22 mouse cellular contexts compared by ENCODE assay signal in genomic region chr12:56046050-56046449, GRCm38 (mm10).
"Had no signal": no experiment of that assay in that cellular context is flagged by ENCODE, and none has a peak within 500 bp of the region (broad histone marks: within the 10 kb centered on the region; RNA-seq: fewer than 3 reads in every experiment).

No protein-coding gene starts in this region.

- H3K27me3 ChIP-seq: forebrain, embryonic 15.5 days; heart, embryonic 13.5 days; heart, embryonic 15.5 days; hindbrain, embryonic 13.5 days; hindbrain, embryonic 15.5 days; limb, embryonic 13.5 days; limb, embryonic 15.5 days; liver, embryonic 13.5 days; liver, embryonic 15.5 days had no signal

- H3K4me2 ChIP-seq: forebrain, embryonic 15.5 days; heart, embryonic 11.5 days; heart, embryonic 13.5 days; heart, embryonic 15.5 days; hindbrain, embryonic 13.5 days; hindbrain, embryonic 15.5 days; limb, embryonic 13.5 days; limb, embryonic 15.5 days; liver, embryonic 13.5 days; liver, embryonic 15.5 days had no signal

- H3K36me3 ChIP-seq: forebrain, embryonic 15.5 days; heart, embryonic 13.5 days; heart, embryonic 15.5 days; hindbrain, embryonic 13.5 days; hindbrain, embryonic 15.5 days; limb, embryonic 13.5 days; limb, embryonic 15.5 days; liver, embryonic 13.5 days; liver, embryonic 15.5 days had no signal

- DNase-seq: forebrain, postnatal 0 days; gastrocnemius, postnatal 14 days; gastrocnemius, postnatal 36 days; heart, adult 11 months; heart, adult 2 months; heart, postnatal 14 days; heart, postnatal 36 days; kidney, postnatal 14 days; layer of hippocampus, adult 9-11 months; layer of hippocampus, postnatal 36 days; left cerebral cortex, postnatal 4 days; liver, embryonic 13.5 days had no signal

- H3K9ac ChIP-seq: forebrain, embryonic 15.5 days; forebrain, postnatal 0 days; heart, embryonic 13.5 days; heart, embryonic 15.5 days; hindbrain, embryonic 13.5 days; hindbrain, embryonic 15.5 days; limb, embryonic 13.5 days; limb, embryonic 15.5 days; liver, embryonic 13.5 days; liver, embryonic 15.5 days had no signal

- ATAC-seq: forebrain, embryonic 15.5 days; forebrain, postnatal 0 days; hindbrain, postnatal 0 days had no signal

- H3K4me3 ChIP-seq: forebrain, embryonic 15.5 days; heart, adult 2 months; heart, embryonic 13.5 days; heart, embryonic 15.5 days; hindbrain, embryonic 13.5 days; hindbrain, embryonic 15.5 days; limb, embryonic 13.5 days; limb, embryonic 15.5 days; liver, embryonic 13.5 days; liver, embryonic 15.5 days had no signal

- H3K4me1 ChIP-seq: forebrain, embryonic 15.5 days; heart, embryonic 13.5 days; heart, embryonic 15.5 days; hindbrain, embryonic 13.5 days; hindbrain, embryonic 15.5 days; limb, embryonic 13.5 days; limb, embryonic 15.5 days; liver, embryonic 13.5 days; liver, embryonic 15.5 days had no signal

- H3K9me3 ChIP-seq: forebrain, embryonic 15.5 days; heart, embryonic 13.5 days; heart, embryonic 15.5 days; hindbrain, embryonic 15.5 days; limb, embryonic 13.5 days; limb, embryonic 15.5 days; liver, embryonic 13.5 days; liver, embryonic 15.5 days had no signal

- H3K27ac ChIP-seq: forebrain, embryonic 15.5 days; heart, adult 2 months; heart, embryonic 13.5 days; heart, embryonic 15.5 days; hindbrain, embryonic 13.5 days; hindbrain, embryonic 15.5 days; hindbrain, postnatal 0 days; limb, embryonic 13.5 days; limb, embryonic 15.5 days; liver, embryonic 13.5 days; liver, embryonic 15.5 days had no signal
